Mouse (Mus musculus): ENCODE measurements around the gene Ttc17.
A peak's percentile ranks its signal among the peaks of the same experiment; 100 is the strongest.
"Not testable (repeated sequence)": the region's sequence is repeated elsewhere in the genome, so short reads cannot be mapped to it uniquely, and the experiment has no call there.

Gene Ttc17

DNA sequence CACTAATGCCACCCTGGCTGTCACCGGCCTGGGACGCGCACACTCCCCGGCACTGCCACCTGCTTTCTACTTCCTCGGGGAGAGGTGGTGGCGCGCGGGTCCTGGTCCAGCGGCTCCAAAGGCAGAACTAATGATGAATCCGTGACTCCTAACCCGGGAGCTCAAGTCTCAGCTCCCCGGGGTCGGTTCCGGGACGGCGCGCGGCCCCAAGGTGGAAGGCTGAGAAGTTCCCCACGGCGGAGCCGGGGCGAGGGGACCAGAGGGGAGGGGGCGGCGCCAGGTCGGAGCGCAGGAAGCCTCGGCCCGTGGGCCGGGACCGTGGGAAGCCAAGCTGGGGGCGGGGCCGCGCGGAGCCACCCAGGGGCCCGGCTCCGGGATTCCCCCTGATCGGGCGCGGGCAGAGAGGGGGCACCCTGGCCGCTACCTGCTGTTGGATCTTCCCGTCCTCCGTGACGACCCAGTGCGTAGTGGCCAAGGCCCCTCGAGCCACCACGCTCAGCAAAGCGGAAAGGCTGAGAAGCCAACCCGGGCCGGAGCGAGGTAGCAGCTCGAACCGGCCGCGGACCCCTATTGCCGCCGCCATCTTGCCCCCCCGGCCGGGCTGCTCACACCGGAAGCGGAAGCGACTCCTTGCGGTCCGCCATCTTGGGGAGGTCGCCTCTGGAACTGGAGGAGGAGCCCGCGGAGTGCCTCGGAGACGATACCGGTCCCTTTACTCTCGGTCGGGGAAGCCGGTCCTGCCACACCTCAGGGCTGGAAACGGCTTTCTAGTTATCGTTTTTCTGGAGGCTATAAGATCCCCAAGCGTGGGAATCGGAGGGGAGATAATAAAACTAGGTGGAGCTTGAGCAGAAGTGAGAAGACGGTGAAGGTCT lies at the start of gene Ttc17:
TSS of gene Ttc17 (minus strand) at position 607 of the 875 bp plus-strand sequence.
- DNase-seq (ENCODE audit: low spot score in 2 of 2) = peak; percentile 87 to 90

DNA sequence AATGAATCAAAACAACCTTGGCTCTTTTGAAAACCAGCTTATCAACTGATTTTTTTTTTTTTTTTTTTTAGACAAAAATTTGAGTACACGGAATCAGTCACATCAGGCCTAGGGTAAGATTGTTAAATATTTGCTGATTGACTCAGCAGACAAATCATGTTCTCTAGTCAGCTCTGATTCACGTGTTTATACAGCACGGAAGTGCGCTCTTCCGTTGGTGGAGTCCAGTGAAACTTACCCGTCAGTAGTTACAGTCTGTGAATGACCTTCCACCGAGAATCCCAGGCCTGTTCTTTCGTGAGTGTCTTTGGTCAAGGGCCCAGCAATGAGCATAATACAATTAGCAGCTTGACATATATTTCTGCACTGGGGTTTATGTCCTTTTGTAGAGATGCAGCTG lies 43.2 kb upstream of the Ttc17 start:
- no peak for DNase-seq (ENCODE audit: low spot score in 2 of 2)

- DNase-seq (ENCODE audit: low spot score in 2 of 2) = no peak
Observed at GRCm38 (mm10) chr2:94436952-94437351, 30.5 kb upstream of the Ttc17 start.

DNA sequence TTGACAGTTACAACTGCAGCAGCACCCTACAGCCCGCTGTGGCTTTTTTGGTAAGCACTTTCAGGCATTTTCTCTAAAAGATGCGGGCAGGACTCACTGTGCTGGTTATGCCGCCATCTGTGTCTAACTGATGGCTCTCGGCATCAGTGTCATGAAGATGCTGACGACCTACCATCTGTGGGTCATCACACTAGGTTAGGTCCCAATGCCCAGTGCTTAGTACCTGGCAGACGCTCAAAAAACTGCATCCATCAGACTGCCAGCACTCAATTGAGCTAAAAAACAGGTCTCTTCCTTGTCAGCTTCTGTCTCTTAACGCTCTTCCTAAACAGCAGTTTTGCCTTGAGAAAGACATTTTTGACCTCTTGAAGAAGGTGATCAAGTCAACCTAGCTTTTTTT lies 29.0 kb upstream of the Ttc17 start:
- DNase-seq (ENCODE audit: low spot score in 2 of 2) = no peak

DNA sequence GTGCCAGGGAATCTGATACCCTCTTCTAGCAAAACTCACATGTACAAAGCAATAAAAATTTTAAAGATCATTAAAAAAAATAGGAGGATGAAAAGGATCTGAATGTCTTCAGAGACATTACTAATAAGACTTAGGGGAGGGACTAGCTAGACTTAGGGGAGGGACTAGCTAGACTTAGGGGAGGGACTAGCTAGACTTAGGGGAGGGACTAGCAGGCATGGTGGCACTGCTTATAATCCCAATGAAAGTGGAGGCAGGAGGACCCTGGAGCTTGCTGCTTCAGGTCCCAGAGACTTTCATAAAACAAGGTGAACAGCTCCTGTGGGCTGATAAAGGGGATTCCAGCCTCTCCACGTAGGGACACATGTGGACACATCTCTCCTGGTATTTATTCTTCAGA lies 28.3 kb upstream of the Ttc17 start:
- no peak for DNase-seq (ENCODE audit: low spot score in 2 of 2)

DNA sequence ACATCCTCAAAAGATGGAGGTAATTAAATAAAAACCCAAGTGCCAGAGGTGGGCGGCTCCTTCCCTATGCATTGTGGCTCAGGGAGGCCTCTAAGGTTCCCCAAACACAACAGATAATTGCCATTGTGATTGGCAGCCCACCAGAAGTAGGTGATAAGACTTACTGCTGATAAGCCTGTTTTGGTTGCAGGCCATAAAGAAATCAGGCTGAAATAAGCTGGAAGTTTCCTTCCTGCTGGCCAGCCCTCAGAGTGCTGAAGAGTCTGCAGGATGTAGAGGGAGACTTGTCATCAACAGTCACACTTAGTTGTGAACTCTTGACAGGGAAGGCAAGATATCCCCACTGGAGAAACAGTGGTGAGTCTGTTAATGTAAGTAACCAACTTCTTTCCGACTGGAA lies 25.7 kb upstream of the Ttc17 start:
- no peak for DNase-seq (ENCODE audit: low spot score in 2 of 2)

- no peak for DNase-seq (ENCODE audit: low spot score in 2 of 2)
Observed at GRCm38 (mm10) chr2:94428456-94428855, 22.0 kb upstream of the Ttc17 start.

DNA sequence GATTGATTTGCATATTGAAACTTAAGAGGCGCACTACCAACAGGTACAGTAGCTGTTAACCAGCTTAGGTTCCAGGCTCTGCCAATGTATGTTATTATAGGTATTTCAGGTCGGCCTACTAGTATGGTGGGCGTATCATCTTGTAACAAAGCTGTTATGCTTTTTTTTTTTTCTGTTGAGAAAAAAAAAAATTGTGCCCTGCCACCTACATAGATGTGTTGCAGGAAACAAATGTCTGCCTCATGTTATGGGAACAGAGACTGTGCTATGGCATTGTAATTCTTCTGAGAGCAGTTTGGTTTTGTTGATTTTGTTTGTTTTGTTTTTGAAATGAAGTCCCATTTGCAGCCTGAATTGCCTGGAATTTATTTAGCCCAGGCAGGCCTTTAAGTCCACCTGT lies 952 bp upstream of the Ttc17 start:
- DNase-seq (ENCODE audit: low spot score in 2 of 2) = no peak

GRCm38 (mm10) chr2:94407021-94407420 lies 532 bp upstream of the Ttc17 start:
- no peak for DNase-seq (ENCODE audit: low spot score in 2 of 2)

DNA sequence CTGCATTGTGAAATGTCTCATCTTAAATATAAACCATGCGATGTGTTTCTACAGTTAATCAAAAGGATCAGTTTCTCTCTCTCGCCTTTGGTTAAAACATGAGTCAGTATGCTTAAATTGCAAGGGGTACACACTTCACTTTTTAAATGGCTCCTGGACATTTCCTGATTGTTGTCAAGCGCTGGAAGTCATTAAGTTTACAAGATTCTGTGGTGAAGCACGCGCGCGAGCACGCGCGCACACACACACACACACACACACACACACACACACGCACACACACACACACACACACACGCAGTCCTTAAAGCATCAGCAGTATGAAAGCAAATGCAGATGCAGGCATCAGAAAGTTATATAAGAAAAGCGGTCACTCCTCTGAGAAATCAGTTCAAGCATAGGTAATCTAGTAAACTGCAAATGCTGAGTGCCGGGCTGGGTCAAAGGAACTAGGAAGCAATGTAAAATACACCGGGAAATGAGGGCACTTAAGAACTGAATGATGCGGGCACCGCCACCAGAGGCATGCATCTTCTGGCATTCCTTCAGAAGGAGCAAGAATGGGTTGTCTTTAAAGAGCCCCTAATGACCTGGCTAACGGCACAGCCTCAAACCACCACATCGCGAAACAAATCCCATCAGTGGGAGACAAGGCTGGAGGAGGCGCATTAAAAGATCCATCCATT lies 949 bp downstream of the Ttc17 start:
- no peak for DNase-seq (ENCODE audit: low spot score in 2 of 2)

GRCm38 (mm10) chr2:94404512-94405240 lies 1.8 kb downstream of the Ttc17 start:
- DNase-seq (ENCODE audit: low spot score in 2 of 2) = no peak

DNA sequence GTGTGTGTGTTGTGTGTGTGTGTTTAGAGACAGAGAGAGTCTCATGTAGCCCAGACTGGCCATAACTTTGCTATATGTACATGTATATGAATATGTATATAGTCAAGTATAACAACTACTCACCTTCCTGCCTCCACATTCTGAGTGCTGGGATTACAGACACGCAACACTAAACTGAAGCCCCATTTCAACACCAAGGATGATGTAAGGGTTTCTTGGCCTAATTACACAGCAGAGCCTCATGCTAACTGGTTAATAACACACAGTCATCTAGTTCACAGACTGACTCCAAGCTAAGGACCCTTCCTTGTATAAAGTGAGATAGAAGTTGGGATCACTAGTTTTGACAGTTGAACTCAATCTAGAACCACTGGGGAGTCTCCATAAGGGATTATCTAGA lies 3.9 kb downstream of the Ttc17 start:
- no peak for DNase-seq (ENCODE audit: low spot score in 2 of 2)

- no peak for DNase-seq (ENCODE audit: low spot score in 2 of 2)
Observed at GRCm38 (mm10) chr2:94402096-94402495, 4.4 kb downstream of the Ttc17 start.

DNA sequence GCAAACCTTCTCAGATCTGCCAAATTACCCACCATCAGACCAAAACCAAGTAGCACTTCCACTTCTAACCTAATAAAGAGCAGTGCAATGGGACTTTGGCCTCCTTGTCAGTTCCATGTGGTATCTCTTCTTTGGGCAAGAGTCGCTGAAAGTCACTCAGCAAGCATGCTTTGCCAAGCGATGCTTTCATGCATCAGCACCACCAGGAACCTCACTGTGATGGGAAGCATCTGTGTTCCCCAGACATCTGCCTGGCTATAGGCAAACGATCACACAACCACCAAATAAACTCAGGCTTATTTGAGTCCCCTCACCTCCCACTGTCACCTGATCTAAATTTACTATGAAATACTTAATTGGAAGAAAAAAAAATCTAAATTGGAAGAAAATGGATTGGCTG lies 5.5 kb downstream of the Ttc17 start:
- no peak for DNase-seq (ENCODE audit: low spot score in 2 of 2)

- peak; percentile 60 to 71 for DNase-seq (ENCODE audit: low spot score in 2 of 2)
Observed at GRCm38 (mm10) chr2:94398138-94398970, 8.1 kb downstream of the Ttc17 start.

DNA sequence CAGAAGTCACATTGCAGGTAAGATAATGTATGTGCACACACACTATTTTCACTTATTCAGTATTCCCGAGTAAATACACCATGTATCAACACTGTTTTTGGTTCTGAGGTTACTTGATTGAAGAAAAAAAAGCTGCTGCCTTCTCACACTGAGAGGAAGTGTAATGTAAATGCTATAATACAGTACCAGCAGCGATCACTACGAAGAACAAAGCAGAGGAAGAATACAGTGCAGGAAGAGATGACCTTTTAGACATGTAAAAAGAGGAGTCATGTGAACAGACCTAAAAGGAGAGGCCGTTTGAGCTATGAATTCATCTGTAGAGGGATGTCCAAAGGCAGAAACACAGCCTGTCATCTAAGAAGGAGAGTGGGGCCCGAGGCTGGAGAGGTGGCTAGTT lies 9.0 kb downstream of the Ttc17 start:
- no peak for DNase-seq (ENCODE audit: low spot score in 2 of 2)

DNA sequence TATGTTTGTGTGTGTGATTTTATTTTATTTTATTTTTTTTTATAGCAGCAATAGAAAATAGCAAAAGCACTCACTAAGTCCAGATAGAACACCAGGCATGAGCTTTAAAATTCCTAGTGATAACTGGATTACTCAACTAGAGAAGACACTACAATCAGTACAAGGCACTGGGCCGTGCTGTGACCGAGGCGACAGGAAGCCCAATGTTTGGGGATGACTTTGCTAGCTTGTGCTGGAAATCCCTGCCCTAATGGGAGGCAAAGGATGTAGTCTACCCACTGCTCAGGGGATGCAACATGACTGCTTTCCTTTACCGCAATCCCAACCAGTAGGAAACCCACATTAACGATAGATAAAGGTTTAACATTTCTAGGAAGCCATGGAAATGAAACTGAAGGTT lies 10.2 kb downstream of the Ttc17 start:
- no peak for DNase-seq (ENCODE audit: low spot score in 2 of 2)

GRCm38 (mm10) chr2:94391127-94391526 lies 15.4 kb downstream of the Ttc17 start:
- not testable (repeated sequence) for DNase-seq (ENCODE audit: low spot score in 2 of 2)

DNA sequence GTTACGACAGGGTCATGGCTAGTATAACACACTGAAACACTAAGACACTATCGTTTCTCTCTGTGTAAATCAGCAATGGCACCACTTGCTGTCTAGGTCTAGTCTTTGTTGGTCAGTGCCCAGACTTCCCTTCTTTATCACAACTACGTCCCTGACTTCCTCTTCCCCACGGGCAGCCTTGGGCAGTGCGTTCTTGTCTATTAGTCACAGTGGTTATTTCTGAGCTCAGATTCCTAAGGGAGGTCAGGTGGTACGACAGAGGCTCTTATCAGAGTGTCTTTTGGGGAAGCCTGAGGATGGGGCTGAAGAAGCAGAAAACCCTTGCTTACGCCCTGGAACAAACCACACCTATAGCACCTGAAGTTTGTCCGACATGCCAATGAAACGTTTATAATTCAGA lies 17.5 kb downstream of the Ttc17 start:
- DNase-seq (ENCODE audit: low spot score in 2 of 2) = no peak

GRCm38 (mm10) chr2:94387846-94388245 lies 18.6 kb downstream of the Ttc17 start:
- DNase-seq (ENCODE audit: low spot score in 2 of 2) = no peak

GRCm38 (mm10) chr2:94384483-94384882 lies 22.0 kb downstream of the Ttc17 start:
- DNase-seq (ENCODE audit: low spot score in 2 of 2) = not testable (repeated sequence)
